Mouse (Mus musculus): Measurements from ENCODE around the gene Pomgnt1.

DNA sequence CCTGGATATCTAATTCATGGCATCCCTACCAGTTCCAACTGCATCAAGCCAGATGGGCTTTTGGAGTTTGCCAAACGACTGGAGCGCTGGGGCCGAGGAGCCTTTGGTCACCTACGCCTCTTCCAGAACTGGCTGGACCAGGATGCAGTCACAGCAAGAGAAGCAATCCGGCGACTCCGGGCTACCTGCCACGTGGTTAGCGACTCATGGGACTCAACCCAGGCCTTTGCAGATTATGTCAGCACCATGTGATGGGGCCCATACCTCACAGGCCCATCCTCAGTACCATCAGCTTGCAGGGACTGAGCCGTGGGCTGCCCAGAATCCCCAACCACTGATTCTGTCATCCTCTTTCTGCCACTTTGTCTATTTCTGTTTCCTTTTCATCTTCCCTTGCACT, 27.3 kb upstream of the Pomgnt1 start:
- TF ChIP-seq CTCF (IDR thresholded peaks at IDR 0.05; ENCODE audit: low read depth, low read length) (no peak), GATA1 (IDR thresholded peaks at IDR 0.05; ENCODE audit: borderline replicate concordance, low read length) (no peak), POLR2AphosphoS5 (IDR thresholded peaks at IDR 0.05; ENCODE audit: insufficient replicate concordance, low read depth, low read length) (peak; percentile 48; the same call in 1 of the 2 replicates)

Measured in G1E (cell line).